Mouse (Mus musculus) kidney, adult 11 months (tissue): ENCODE results near the gene Plin4.

Source experiments
- DNase-seq: peaks from one replicate; pipeline ENCODE4 v3.0.0; 2022

The Plin4 gene

GRCm38 (mm10) chr17:56054938-56055337 lies 54.7 kb downstream of the Plin4 start:
- DNase-seq, result no peak

- no peak for DNase-seq
Measured at GRCm38 (mm10) chr17:56051369-56051768, 58.2 kb downstream of the Plin4 start.
